Mouse (Mus musculus) bone marrow macrophage, adult 2 months (primary cell): Measurements from ENCODE around the gene Nxpe3.

Source experiments
- CTCF ChIP-seq: IDR thresholded peaks from 2 replicates; pipeline ENCODE4 v1.5.1; 2012; ENCODE audit warnings: low read depth, mild to moderate bottlenecking, low read length, moderate library complexity
- POLR2A ChIP-seq: IDR thresholded peaks from 2 replicates; pipeline ENCODE4 v1.6.1; 2012; ENCODE audit warnings: mild to moderate bottlenecking, low read depth, low read length, borderline replicate concordance

- no peak for TF ChIP-seq POLR2A
- TF ChIP-seq CTCF, result no peak
Measured at GRCm38 (mm10) chr16:55934453-55935037, 39.5 kb upstream of the Nxpe3 start, which contains the start of gene Cep97.
